Mouse (Mus musculus) heart, postnatal 0 days (tissue): ENCODE measurements around the gene Macc1.

Source experiments
- CTCF ChIP-seq: IDR thresholded peaks from 2 replicates; pipeline ENCODE4 v1.5.1; 2016; ENCODE audit warnings: antibody characterized with exemption, control low read depth, low read depth
- EP300 ChIP-seq: IDR thresholded peaks from 2 replicates; pipeline ENCODE4 v1.6.1; 2016; ENCODE audit warnings: antibody characterized with exemption, low read depth

- TF ChIP-seq CTCF (no peak), EP300 (no peak)
These were observed 170.0 kb downstream of the Macc1 start for GRCm38 (mm10) chr12:119483922-119484631.
